Mouse (Mus musculus) liver, embryonic 14.5 days (tissue): ENCODE data around the gene Trpc4. TPM values are rescaled to one million over a fixed set of nuclear protein-coding genes. Genes with fewer than 3 reads are reported as not detected.

Experiments
- ATAC-seq: fragments of 200-750 bp; cut with Nextera tagmentation; 2 replicates; pipeline ENCODE4 v1.8.0; 2017; ENCODE audit warnings: moderate number of reproducible peaks, mild to moderate bottlenecking, moderate library complexity; ENCODE audit not compliant: insufficient read depth
- DNase-seq, 3 experiments: peaks; one replicate each; pipeline ENCODE4 v3.0.0-alpha.2; 2012 to 2013; ENCODE audit warnings: low read depth in 3 of 3, low spot score in 3 of 3
- H3K27ac ChIP-seq: fragments of 300-500 bp; sonication (generic); 2 replicates; pipeline ENCODE4 v1.5.1; 2014; ENCODE audit warnings: moderate library complexity, mild to moderate bottlenecking, control low read depth, inconsistent platforms
- H3K27me3 ChIP-seq: fragments of 300-500 bp; sonication (generic); 2 replicates; pipeline ENCODE4 v1.6.1; 2014; ENCODE audit warnings: mild to moderate bottlenecking, low read length, moderate library complexity; ENCODE audit not compliant: control insufficient read depth, insufficient read depth
- H3K36me3 ChIP-seq: fragments of 300-500 bp; sonication (generic); replicated peaks from 2 replicates; pipeline ENCODE4 v1.6.1; 2014; ENCODE audit warnings: low read depth; ENCODE audit not compliant: control insufficient read depth, insufficient read depth
- H3K4me1 ChIP-seq, 2 experiments: fragments of 200-500 bp in 1 of 2; fragments of 300-500 bp in 1 of 2; sonication (generic) in 1 of 2; replicated peaks; 2 replicates each; pipeline ENCODE4 v1.6.1; 2012 to 2014; ENCODE audit warnings: antibody characterized with exemption in 1 of 2, inconsistent platforms in 1 of 2, low read length in 1 of 2; ENCODE audit not compliant: control insufficient read depth in 2 of 2, insufficient read depth in 2 of 2
- H3K4me2 ChIP-seq: fragments of 300-500 bp; sonication (generic); 2 replicates; pipeline ENCODE4 v1.6.1; 2014; ENCODE audit warnings: low read depth, mild to moderate bottlenecking, control low read depth, moderate library complexity
- H3K4me3 ChIP-seq, 2 experiments: fragments of 200-500 bp in 1 of 2; fragments of 300-500 bp in 1 of 2; sonication (generic) in 1 of 2; 2 replicates each; pipeline ENCODE4 v1.5.1; 2012 to 2014; ENCODE audit warnings: low read depth in 2 of 2, low read length in 2 of 2, mild to moderate bottlenecking in 2 of 2, control low read depth in 1 of 2, inconsistent platforms in 1 of 2, moderate library complexity in 1 of 2; ENCODE audit not compliant: insufficient read depth in 1 of 2
- H3K9ac ChIP-seq: fragments of 300-500 bp; sonication (generic); replicated peaks from 2 replicates; pipeline ENCODE4 v1.6.1; 2014; ENCODE audit warnings: mild to moderate bottlenecking, control low read depth, moderate library complexity
- H3K9me3 ChIP-seq: fragments of 300-500 bp; sonication (generic); 2 replicates; pipeline ENCODE4 v1.6.1; 2016; ENCODE audit warnings: low read length, mixed read lengths; ENCODE audit not compliant: control insufficient read depth
- CTCF ChIP-seq: IDR thresholded peaks from 2 replicates; pipeline ENCODE4 v1.5.1; 2016; ENCODE audit warnings: antibody characterized with exemption, low read depth, control low read depth
- EP300 ChIP-seq: IDR thresholded peaks from 2 replicates; pipeline ENCODE4 v1.6.1; 2016; ENCODE audit warnings: antibody characterized with exemption, low read depth
- WGBS: fragments of 180-500 bp; shearing (Covaris S2); extraction: QIAGEN DNeasy Blood & Tissue Kit; methylation state at CpG from one replicate; pipeline ENCODE4 v1.1.7; 2014; ENCODE audit not compliant: insufficient replicate concordance; 5-methylcytosine and 5-hydroxymethylcytosine counted together
- polyA plus RNA-seq, 2 experiments: library from polyadenylated mRNA; depleted of rRNA in 1 of 2; stranded (reverse) in 1 of 2; unstranded in 1 of 2; fragments of >200 nt; fragmentation: Nextera tagmentation in 1 of 2; extraction: Ambion mirVana in 1 of 2; gene quantifications; 2 replicates each; pipeline versions ENCODE4 v1.2.1 to v1.2.3; 2012 to 2014

Trpc4 gene
- polyA plus RNA-seq, 2 experiments, result 0.01 to 0.03 TPM

- H3K9me3 ChIP-seq, result no peaks in the 10 kb centered on the region
- no peaks in the 10 kb centered on the region for H3K36me3 ChIP-seq
- H3K4me3 ChIP-seq, result no peak overlapping the region
- H3K9ac ChIP-seq, result no peak overlapping the region
- no peak for ATAC-seq
- no peak overlapping the region for H3K4me2 ChIP-seq
- H3K27ac ChIP-seq, result no peak overlapping the region
- no peaks in the 10 kb centered on the region for H3K4me1 ChIP-seq
- WGBS, result 54% methylated on average over 7 of the region's 7 CpGs
- DNase-seq, result no peak
- H3K27me3 ChIP-seq, result no peaks in the 10 kb centered on the region
- no peak for TF ChIP-seq EP300
- TF ChIP-seq CTCF, result no peak
Observed at GRCm38 (mm10) chr3:54239426-54239825, 83.6 kb downstream of the Trpc4 start.

GRCm38 (mm10) chr3:54243136-54243535, 87.3 kb downstream of the Trpc4 start:
- WGBS, result 41% methylated on average over 1 of the region's 1 CpGs
- H3K4me1 ChIP-seq, result no peaks in the 10 kb centered on the region
- no peak for DNase-seq
- H3K9me3 ChIP-seq, result no peaks in the 10 kb centered on the region
- no peaks in the 10 kb centered on the region for H3K27me3 ChIP-seq
- TF ChIP-seq CTCF (no peak), EP300 (no peak)
- H3K4me3 ChIP-seq, result no peak overlapping the region
- H3K4me2 ChIP-seq, result no peak overlapping the region
- ATAC-seq, result no peak
- no peak overlapping the region for H3K27ac ChIP-seq
- no peak overlapping the region for H3K9ac ChIP-seq
- H3K36me3 ChIP-seq, result no peaks in the 10 kb centered on the region

- no peaks in the 10 kb centered on the region for H3K4me1 ChIP-seq
- TF ChIP-seq CTCF (no peak), EP300 (no peak)
- WGBS, result 50% methylated on average over 4 of the region's 4 CpGs
- H3K4me3 ChIP-seq, result no peak overlapping the region
- ATAC-seq, result no peak
- H3K9ac ChIP-seq, result no peak overlapping the region
- DNase-seq, result no peak
- H3K27me3 ChIP-seq, result no peaks in the 10 kb centered on the region
- no peaks in the 10 kb centered on the region for H3K36me3 ChIP-seq
- H3K27ac ChIP-seq, result no peak overlapping the region
- H3K4me2 ChIP-seq, result no peak overlapping the region
- no peaks in the 10 kb centered on the region for H3K9me3 ChIP-seq
Observed at GRCm38 (mm10) chr3:54244729-54245465, 89.1 kb downstream of the Trpc4 start.

DNA sequence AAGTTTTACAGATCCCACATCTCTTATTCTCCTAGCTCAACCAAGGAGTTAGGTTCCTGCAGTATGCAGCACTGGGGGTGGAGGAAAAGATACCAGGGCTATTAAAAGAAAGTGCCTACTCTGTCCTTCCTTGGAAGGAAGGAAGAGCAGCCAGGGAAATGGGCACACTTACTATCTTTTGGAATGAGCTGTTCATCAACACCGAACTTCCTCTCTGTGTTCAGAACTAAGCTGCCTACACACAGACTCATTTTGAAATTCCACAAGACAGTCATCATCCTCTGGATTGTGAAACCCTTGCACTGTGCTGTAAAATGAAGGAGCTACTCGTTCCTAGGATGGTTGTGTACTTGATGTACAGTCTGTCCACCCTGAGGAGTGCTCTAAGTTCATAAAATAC, 90.6 kb downstream of the Trpc4 start:
- no peaks in the 10 kb centered on the region for H3K36me3 ChIP-seq
- H3K4me3 ChIP-seq, result no peak overlapping the region
- H3K27ac ChIP-seq, result no peak overlapping the region
- no peaks in the 10 kb centered on the region for H3K27me3 ChIP-seq
- H3K9me3 ChIP-seq, result no peaks in the 10 kb centered on the region
- H3K4me2 ChIP-seq, result no peak overlapping the region
- ATAC-seq (no peak), DNase-seq (no peak)
- no peak overlapping the region for H3K9ac ChIP-seq
- H3K4me1 ChIP-seq, result no peaks in the 10 kb centered on the region
- TF ChIP-seq CTCF, result no peak
- TF ChIP-seq EP300, result no peak
- WGBS, result 23% methylated on average over 2 of the region's 2 CpGs

DNA sequence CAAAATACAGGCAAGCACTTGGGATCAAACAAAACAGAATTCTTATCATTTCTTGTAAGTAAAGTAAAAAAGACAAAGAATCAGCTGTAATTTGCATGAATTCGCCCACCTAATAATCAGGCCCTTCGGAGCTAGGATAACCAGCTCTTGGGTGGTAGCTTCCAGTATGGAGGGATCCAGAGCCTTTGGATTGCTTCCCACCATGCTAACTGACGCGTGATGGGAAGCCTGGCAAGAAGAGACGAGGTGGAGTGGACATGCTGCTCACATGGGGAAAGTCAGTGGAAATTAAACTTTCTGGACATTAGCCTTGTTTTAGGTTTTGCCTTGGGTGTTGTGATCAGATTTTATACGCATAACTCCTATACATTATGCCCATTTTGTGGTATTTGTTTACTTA, 93.5 kb downstream of the Trpc4 start:
- Histone ChIP-seq H3K4me3 (no peak overlapping the region), H3K9me3 (no peaks in the 10 kb centered on the region), H3K4me2 (no peak overlapping the region), H3K9ac (no peak overlapping the region), H3K27me3 (no peaks in the 10 kb centered on the region), H3K4me1 (no peaks in the 10 kb centered on the region), H3K36me3 (no peaks in the 10 kb centered on the region), H3K27ac (no peak overlapping the region)
- DNase-seq, result no peak
- no peak for TF ChIP-seq EP300
- no peak for TF ChIP-seq CTCF
- ATAC-seq, result no peak
- 58% methylated on average over 6 of the region's 6 CpGs for WGBS
